In genomic region chr11:72570319-72570979, GRCm38 (mm10) we compare ENCODE assay signal across 8 mouse cellular contexts. TPM values are rescaled to one million over a fixed set of nuclear protein-coding genes. Genes with fewer than 3 reads are reported as not detected.
DNase-seq lines count a peak whose midpoint lies in the region; ATAC-seq lines count a peak whose summit lies in the region.

No protein-coding gene starts in this region.

- peak; percentile 84 for ATAC-seq in inflammation-experienced regulatory T-cells, adult 6 months
- peak; percentile 90 for ATAC-seq in megakaryocyte progenitor cell, adult 5-6 weeks (replicated peaks; ENCODE audit: poor library complexity)

- peak; percentile 79 to 83 for DNase-seq in adrenal gland, adult 18-20 months (ENCODE audit: low spot score in 2 of 2)
- peak; percentile 96 for DNase-seq in embryo, embryonic 10.5 days (ENCODE audit: low spot score)
- DNase-seq in gastrocnemius, postnatal 14 days = peak; percentile 74
- peak; percentile 58 to 77 for DNase-seq in left cerebral cortex, postnatal 10 days (ENCODE audit: extremely low spot score in 1 of 2, low spot score in 2 of 2)
- peak; percentile 78 to 87 for DNase-seq in right cerebral cortex, postnatal 10 days (ENCODE audit: low spot score in 2 of 2)
- peak; percentile 83 for DNase-seq in urinary bladder, postnatal 14 days (ENCODE audit: low spot score)

- intact Hi-C loops in gastrocnemius, postnatal 14 days (cut with DNase I; ENCODE audit: low total_unique reads) = no loop called here
- intact Hi-C loops in left cerebral cortex, postnatal 10 days (cut with DNase I) = loop anchor here (5.0 kb wide), 2 partner anchors 152 to 172 kb away; no protein-coding TSS in a partner anchor

RNA-seq across cellular contexts. Expression of gene Spns3, which starts 20.1 kb away (rescaled TPM):
- total RNA-seq in adrenal gland, adult 18-20 months (2021) = under 1 TPM in 1 of 2 experiments, not detected in 1; 0.22 TPM
- total RNA-seq in gastrocnemius, postnatal 14 days (2021) = under 1 TPM in 1 of 2 experiments, not detected in 1; 0.10 TPM
- polyA plus RNA-seq in inflammation-experienced regulatory T-cells, adult 6 months (2017; shearing (Covaris generic)) = 1 to 10 TPM in 1 of 3 experiments, under 1 TPM in 2; 0.24 to 1.2 (median 0.25) TPM
- under 1 TPM in 1 of 2 experiments, not detected in 1; 0.11 TPM for total RNA-seq in left cerebral cortex, postnatal 10 days (2021)
- 19.4 and 20.5 TPM in 2 replicates for total RNA-seq in megakaryocyte progenitor cell, adult 5-6 weeks (2015)
- 20.2 and 27.3 TPM in 2 replicates for total RNA-seq in megakaryocyte progenitor cell, adult 5-6 weeks (2017)

RNA-seq across cellular contexts. Expression of gene Ube2g1, which starts 36.6 kb away (rescaled TPM):
- total RNA-seq in adrenal gland, adult 18-20 months (2021) = 10 to 100 TPM; 33.1 to 43.8 TPM
- 10 to 100 TPM; 55.2 to 55.7 TPM for total RNA-seq in gastrocnemius, postnatal 14 days (2021)
- polyA plus RNA-seq in inflammation-experienced regulatory T-cells, adult 6 months (2017; shearing (Covaris generic)) = 10 to 100 TPM; 38.6 to 45.4 (median 42.8) TPM
- 10 to 100 TPM; 53.3 to 55.1 TPM for total RNA-seq in left cerebral cortex, postnatal 10 days (2021)
- 57.1 and 66.3 TPM in 2 replicates for total RNA-seq in megakaryocyte progenitor cell, adult 5-6 weeks (2015)
- 32.4 and 37.9 TPM in 2 replicates for total RNA-seq in megakaryocyte progenitor cell, adult 5-6 weeks (2017)

Comparison
In these comparisons a context has a peak if more than half of its experiments do, and no peak if none do; other contexts are left out.
1. Peak in every context shown above with its lines: DNase-seq and ATAC-seq.
2. RNA of gene Spns3, which starts 20.1 kb away (total RNA-seq): 19.4 to 27.3 TPM in megakaryocyte progenitor cell, adult 5-6 weeks; 0.22 TPM in adrenal gland, adult 18-20 months, 0.11 TPM in left cerebral cortex, postnatal 10 days and 0.10 TPM in gastrocnemius, postnatal 14 days; every median in the first group is over 10 times any median in the second.